Mouse (Mus musculus) brain, embryonic 14.5 days (tissue): ENCODE data around the gene Plscr3.

Source experiments
- CTCF ChIP-seq: fragments of 200-500 bp; IDR thresholded peaks from 2 replicates; pipeline ENCODE4 v1.5.1; 2012; ENCODE audit warnings: inconsistent platforms, mild to moderate bottlenecking, moderate library complexity, borderline replicate concordance; ENCODE audit not compliant: insufficient read depth, insufficient read length; ENCODE audit errors: extremely low read depth
- POLR2A ChIP-seq: fragments of 200-500 bp; IDR thresholded peaks from 2 replicates; pipeline ENCODE4 v1.6.1; 2012; ENCODE audit warnings: mild to moderate bottlenecking, inconsistent platforms, borderline replicate concordance; ENCODE audit not compliant: poor library complexity, insufficient read depth, insufficient read length, severe bottlenecking; ENCODE audit errors: extremely low read depth

DNA sequence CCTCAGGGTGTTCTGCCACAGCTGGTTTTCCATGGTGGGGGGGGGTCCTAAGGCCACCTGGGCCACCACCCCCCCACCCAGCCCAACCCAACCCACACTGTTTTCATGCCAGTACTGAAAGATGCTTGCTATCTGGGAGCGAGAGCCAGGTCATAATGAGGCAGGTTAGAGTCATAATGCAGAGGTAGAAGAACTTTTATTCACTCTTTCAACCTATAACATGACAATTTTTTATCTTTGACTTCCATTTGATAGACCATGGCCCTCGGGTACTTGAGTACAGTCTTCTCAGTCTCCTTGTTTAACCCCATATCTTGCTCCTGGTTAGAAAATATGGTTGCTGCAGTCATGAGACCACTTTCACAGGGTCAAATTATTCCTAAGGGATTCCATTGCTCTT is 27.8 kb upstream of the Plscr3 start, which contains the start of gene Spem2:
- no peak for TF ChIP-seq POLR2A
- no peak for TF ChIP-seq CTCF
